Mouse (Mus musculus) brown adipose tissue, adult 24 weeks (tissue): ENCODE measurements around the gene Kat7. TPM values are rescaled to one million over a fixed set of nuclear protein-coding genes. Genes with fewer than 3 reads are reported as not detected.

Experiments used
- H3K27ac ChIP-seq: fragments of 200-500 bp; replicated peaks from 2 replicates; pipeline ENCODE4 v1.5.1; 2012; ENCODE audit warnings: low read depth, mild to moderate bottlenecking, low read length
- H3K4me1 ChIP-seq: fragments of 200-500 bp; 2 replicates; pipeline ENCODE4 v1.6.1; 2012; ENCODE audit warnings: low read length, mixed read lengths; ENCODE audit not compliant: control insufficient read depth, insufficient read depth, insufficient read length
- H3K4me3 ChIP-seq: fragments of 200-500 bp; 2 replicates; pipeline ENCODE4 v1.5.1; 2012; ENCODE audit warnings: low read depth, mild to moderate bottlenecking, low read length, moderate library complexity; ENCODE audit not compliant: insufficient read depth
- polyA plus RNA-seq: library from polyadenylated mRNA; stranded (reverse); fragments of >200 nt; gene quantifications from 2 replicates; pipeline ENCODE4 v1.2.4, GENCODE M21; 2012; ENCODE audit not compliant: missing spikeins, insufficient read depth, insufficient read length

Kat7 gene
- polyA plus RNA-seq, 1 experiment, result 25.9 TPM

DNA sequence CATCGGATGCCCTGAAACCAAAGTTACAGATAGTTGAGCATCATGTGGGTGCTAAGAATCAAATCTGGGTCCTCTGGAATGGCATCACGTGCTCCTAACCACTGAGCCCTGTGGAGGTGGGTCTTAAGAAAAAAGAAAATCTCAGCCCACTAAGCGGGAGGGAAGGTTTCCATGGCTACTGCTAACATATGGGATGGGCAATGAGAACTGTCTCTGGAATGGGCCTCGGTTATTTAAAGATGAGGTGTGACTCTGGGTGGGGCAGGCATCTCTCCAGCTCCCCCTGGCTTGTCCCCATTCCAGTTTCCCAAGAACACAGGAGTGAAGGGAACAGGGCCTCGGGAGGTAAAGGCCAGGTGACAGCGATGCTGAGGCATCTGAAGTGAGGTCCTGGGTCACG, 64.6 kb downstream of the Kat7 start:
- no peaks in the 10 kb centered on the region for H3K4me1 ChIP-seq
- H3K4me3 ChIP-seq, result no peak overlapping the region
- no peak overlapping the region for H3K27ac ChIP-seq

GRCm38 (mm10) chr11:95242653-95243052, 67.4 kb downstream of the Kat7 start:
- Histone ChIP-seq H3K4me3 (no peak overlapping the region), H3K27ac (no peak overlapping the region), H3K4me1 (no peaks in the 10 kb centered on the region)

DNA sequence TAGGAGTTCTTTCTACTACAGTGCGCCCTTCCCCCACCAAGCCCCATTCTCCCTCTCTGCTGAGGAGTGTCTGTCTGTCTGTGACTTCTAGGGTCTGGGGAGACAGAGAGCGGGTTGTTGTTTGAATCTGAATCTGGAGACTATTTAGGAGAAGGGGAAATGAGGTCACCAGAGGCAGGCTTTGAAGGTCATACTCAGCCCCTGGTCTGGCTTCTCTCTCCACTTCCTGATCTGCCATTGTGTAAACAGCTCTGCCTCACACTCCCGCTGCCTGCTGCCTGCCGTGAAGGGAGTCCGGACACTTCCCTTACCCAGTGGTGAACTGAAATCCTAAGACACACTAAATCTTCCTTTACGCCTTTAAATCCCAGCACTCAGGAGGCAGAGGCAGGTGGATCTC, 71.6 kb downstream of the Kat7 start:
- no peaks in the 10 kb centered on the region for H3K4me1 ChIP-seq
- H3K27ac ChIP-seq, result no peak overlapping the region
- H3K4me3 ChIP-seq, result no peak overlapping the region

GRCm38 (mm10) chr11:95232329-95232696, 77.7 kb downstream of the Kat7 start:
- Histone ChIP-seq H3K4me1 (no peaks in the 10 kb centered on the region), H3K4me3 (no peak overlapping the region), H3K27ac (no peak overlapping the region)

- no peak overlapping the region for H3K4me3 ChIP-seq
- H3K4me1 ChIP-seq, result no peaks in the 10 kb centered on the region
- H3K27ac ChIP-seq, result no peak overlapping the region
Observed at GRCm38 (mm10) chr11:95231688-95232328, 78.2 kb downstream of the Kat7 start.

- H3K4me3 ChIP-seq, result no peak overlapping the region
- H3K4me1 ChIP-seq, result no peaks in the 10 kb centered on the region
- no peak overlapping the region for H3K27ac ChIP-seq
Observed at GRCm38 (mm10) chr11:95227467-95227866, 82.6 kb downstream of the Kat7 start.

GRCm38 (mm10) chr11:95225448-95225847, 84.6 kb downstream of the Kat7 start:
- H3K4me3 ChIP-seq, result no peak overlapping the region
- no peak overlapping the region for H3K27ac ChIP-seq

More at GRCm38 (mm10) chr11:95225448-95225847, 84.6 kb downstream of the Kat7 start:
- no peaks in the 10 kb centered on the region for H3K4me1 ChIP-seq

Other genes starting within 250 kb of the Kat7 start
- gene Itga3, start 233.4 kb downstream of the Kat7 start, polyA plus RNA-seq, result 2.5 and 5.0 TPM in 2 replicates
- gene Dlx3, start 190.1 kb downstream of the Kat7 start, polyA plus RNA-seq, result not detected in 2 replicates
- gene Dlx4, start 164.0 kb downstream of the Kat7 start, polyA plus RNA-seq, result not detected in 2 replicates
- gene Tac4, start 48.7 kb downstream of the Kat7 start, polyA plus RNA-seq, result not detected in 2 replicates
- 11.0 and 14.8 TPM in 2 replicates for gene Fam117a, start 26.8 kb upstream of the Kat7 start, polyA plus RNA-seq
- 36.4 and 42.8 TPM in 2 replicates for gene Slc35b1, start 74.4 kb upstream of the Kat7 start, polyA plus RNA-seq
- 83.2 and 94.8 TPM in 2 replicates for gene Spop, start 103.8 kb upstream of the Kat7 start, polyA plus RNA-seq
- not detected in 2 replicates for gene Nxph3, start 204.3 kb upstream of the Kat7 start, polyA plus RNA-seq